Mouse (Mus musculus): ENCODE results near the gene Foxo1.

The Foxo1 gene

GRCm38 (mm10) chr3:52268487-52268736, 276 bp downstream of the Foxo1 start:
- no peak for DNase-seq (ENCODE audit: low spot score in 2 of 2)

GRCm38 (mm10) chr3:52268737-52269513, 789 bp downstream of the Foxo1 start:
- peak; percentile 12 to 46 for DNase-seq (ENCODE audit: low spot score in 2 of 2)

GRCm38 (mm10) chr3:52269514-52270351, 1.6 kb downstream of the Foxo1 start:
- peak; percentile 31 to 45 for DNase-seq (ENCODE audit: low spot score in 2 of 2)

GRCm38 (mm10) chr3:52270511-52270910, 2.4 kb downstream of the Foxo1 start:
- DNase-seq (ENCODE audit: low spot score in 2 of 2): no peak

- DNase-seq (ENCODE audit: low spot score in 2 of 2): no peak
These were observed 3.2 kb downstream of the Foxo1 start for GRCm38 (mm10) chr3:52271376-52271775.

- DNase-seq (ENCODE audit: low spot score in 2 of 2): no peak
These were observed 4.3 kb downstream of the Foxo1 start for GRCm38 (mm10) chr3:52272376-52272865.

- no peak for DNase-seq (ENCODE audit: low spot score in 2 of 2)
These were observed 6.3 kb downstream of the Foxo1 start for GRCm38 (mm10) chr3:52274475-52274874.

- DNase-seq (ENCODE audit: low spot score in 2 of 2): no peak
These were observed 7.0 kb downstream of the Foxo1 start for GRCm38 (mm10) chr3:52275037-52275555.

GRCm38 (mm10) chr3:52280681-52281080, 12.5 kb downstream of the Foxo1 start:
- DNase-seq (ENCODE audit: low spot score in 2 of 2): no peak

- DNase-seq (ENCODE audit: low spot score in 2 of 2): no peak
These were observed 13.7 kb downstream of the Foxo1 start for GRCm38 (mm10) chr3:52281882-52282281.

- DNase-seq (ENCODE audit: low spot score in 2 of 2): no peak
These were observed 14.2 kb downstream of the Foxo1 start for GRCm38 (mm10) chr3:52282369-52282768.

GRCm38 (mm10) chr3:52283521-52283920, 15.4 kb downstream of the Foxo1 start:
- DNase-seq (ENCODE audit: low spot score in 2 of 2): no peak

- no peak for DNase-seq (ENCODE audit: low spot score in 2 of 2)
These were observed 22.7 kb downstream of the Foxo1 start for GRCm38 (mm10) chr3:52290811-52291210.

- DNase-seq (ENCODE audit: low spot score in 2 of 2): no peak
These were observed 24.4 kb downstream of the Foxo1 start for GRCm38 (mm10) chr3:52292498-52292897.

- DNase-seq (ENCODE audit: low spot score in 2 of 2): no peak
These were observed 25.8 kb downstream of the Foxo1 start for GRCm38 (mm10) chr3:52293946-52294345.

GRCm38 (mm10) chr3:52295688-52296087, 27.6 kb downstream of the Foxo1 start:
- no peak for DNase-seq (ENCODE audit: low spot score in 2 of 2)

GRCm38 (mm10) chr3:52296224-52296760, 28.2 kb downstream of the Foxo1 start:
- DNase-seq (ENCODE audit: low spot score in 2 of 2): no peak

GRCm38 (mm10) chr3:52297291-52298018, 29.3 kb downstream of the Foxo1 start:
- no peak for DNase-seq (ENCODE audit: low spot score in 2 of 2)

GRCm38 (mm10) chr3:52298683-52299082, 30.5 kb downstream of the Foxo1 start:
- DNase-seq (ENCODE audit: low spot score in 2 of 2): no peak

GRCm38 (mm10) chr3:52299376-52299775, 31.2 kb downstream of the Foxo1 start:
- DNase-seq (ENCODE audit: low spot score in 2 of 2): no peak

GRCm38 (mm10) chr3:52300517-52300916, 32.4 kb downstream of the Foxo1 start:
- no peak for DNase-seq (ENCODE audit: low spot score in 2 of 2)

GRCm38 (mm10) chr3:52303301-52303700, 35.2 kb downstream of the Foxo1 start:
- DNase-seq (ENCODE audit: low spot score in 2 of 2): no peak

Data from frontal cortex, postnatal 10 days (tissue).